Mouse (Mus musculus) brain, embryonic 18.5 days (tissue): ENCODE measurements around the gene Gm2056.
"Not testable (repeated sequence)": the region's sequence is repeated elsewhere in the genome, so short reads cannot be mapped to it uniquely, and the experiment has no call there.

Experiments used
- DNase-seq: peaks from one replicate; pipeline ENCODE4 v3.0.0-alpha.2; 2012; ENCODE audit warnings: low read depth, low spot score

Gene Gm2056

GRCm38 (mm10) chr12:88026704-88027103 lies at the start of gene Gm2056:
TSS of gene Gm2056 (plus strand) at chr12:88027004.
- DNase-seq: not testable (repeated sequence)

DNA sequence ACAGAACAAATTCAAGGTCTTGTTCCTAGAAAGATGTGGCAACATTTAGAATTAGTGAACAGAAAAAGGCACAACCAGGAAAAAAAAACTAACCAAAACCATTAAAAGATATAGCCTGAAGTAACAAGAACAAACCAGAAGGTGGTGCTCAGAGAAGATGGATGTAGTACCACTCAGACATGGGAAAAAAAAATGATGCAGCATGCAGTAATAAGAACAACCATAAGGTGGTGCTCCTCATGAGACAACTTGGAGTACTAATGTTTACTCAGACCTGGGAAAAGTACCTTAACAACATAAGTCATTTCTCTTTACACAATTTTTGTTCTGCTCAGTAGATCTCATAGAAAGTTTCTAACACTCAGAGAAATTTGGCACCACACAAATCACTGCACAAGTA lies 42.8 kb upstream of the Gm2056 start:
- not testable (repeated sequence) for DNase-seq

- not testable (repeated sequence) for DNase-seq
Measured at GRCm38 (mm10) chr12:88004118-88004517, 22.7 kb upstream of the Gm2056 start.

DNA sequence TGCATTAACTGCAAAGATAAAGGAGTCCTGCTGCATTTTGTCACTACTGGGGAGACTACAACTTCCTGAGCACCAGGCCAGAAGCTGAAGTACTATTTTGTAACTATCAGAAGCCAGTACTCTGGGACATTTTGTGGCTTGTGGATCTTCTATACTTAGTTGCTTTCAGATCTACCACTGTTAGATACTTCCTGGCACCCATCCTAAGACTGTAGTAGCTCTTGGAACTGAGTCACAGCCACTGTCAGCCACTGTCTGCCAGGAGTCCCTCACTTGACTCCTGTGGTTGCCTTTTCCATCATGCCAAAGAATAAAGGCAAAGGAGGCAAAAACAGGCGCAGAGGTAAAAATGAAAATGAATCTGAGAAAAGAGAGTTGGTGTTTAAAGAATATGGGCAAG lies 15.3 kb upstream of the Gm2056 start, which contains the start of gene Gm2075:
Gene Gm2075 (plus strand): TSS at position 301 of the 400 bp plus-strand sequence.
- DNase-seq: not testable (repeated sequence)

DNA sequence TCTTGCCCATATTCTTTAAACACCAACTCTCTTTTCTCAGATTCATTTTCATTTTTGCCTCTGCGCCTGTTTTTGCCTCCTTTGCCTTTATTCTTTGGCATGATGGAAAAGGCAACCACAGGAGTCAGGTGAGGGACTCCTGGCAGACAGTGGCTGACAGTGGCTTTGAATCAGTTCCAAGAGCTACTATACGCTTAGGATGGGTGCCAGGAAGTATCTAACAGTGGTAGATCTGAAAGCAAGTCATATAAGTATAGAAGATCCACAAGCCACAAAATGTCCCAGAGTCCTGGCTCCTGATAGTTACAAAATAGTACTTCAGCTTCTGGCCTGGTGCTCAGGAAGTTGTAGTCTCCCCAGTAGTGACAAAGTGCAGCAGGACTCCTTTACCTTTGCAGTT lies 8.1 kb upstream of the Gm2056 start, which contains the start of gene Gm6803:
Gene Gm6803 (minus strand): TSS at position 101 of the 400 bp plus-strand sequence.
- DNase-seq: not testable (repeated sequence)

DNA sequence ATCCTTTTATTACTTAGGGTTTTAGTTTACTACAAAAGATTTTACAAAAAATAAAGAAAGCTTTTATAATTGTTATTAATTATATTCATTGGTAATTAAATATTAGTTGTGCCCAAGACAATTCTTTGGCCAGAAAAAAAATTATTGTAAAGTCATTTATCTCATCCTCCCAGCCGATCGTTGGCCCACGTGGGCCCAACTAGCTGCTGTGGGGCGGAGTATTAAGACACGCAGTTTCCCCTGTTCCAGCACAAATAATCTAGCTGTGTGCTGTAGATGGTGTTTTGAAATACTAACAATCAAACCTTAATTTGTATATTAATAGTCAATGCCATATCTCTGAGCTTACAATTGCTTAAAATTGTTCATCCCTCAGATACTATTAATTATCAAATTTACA lies 5.4 kb downstream of the Gm2056 start:
- DNase-seq: not testable (repeated sequence)

GRCm38 (mm10) chr12:88039062-88039461 lies 12.3 kb downstream of the Gm2056 start:
- DNase-seq: not testable (repeated sequence)

DNA sequence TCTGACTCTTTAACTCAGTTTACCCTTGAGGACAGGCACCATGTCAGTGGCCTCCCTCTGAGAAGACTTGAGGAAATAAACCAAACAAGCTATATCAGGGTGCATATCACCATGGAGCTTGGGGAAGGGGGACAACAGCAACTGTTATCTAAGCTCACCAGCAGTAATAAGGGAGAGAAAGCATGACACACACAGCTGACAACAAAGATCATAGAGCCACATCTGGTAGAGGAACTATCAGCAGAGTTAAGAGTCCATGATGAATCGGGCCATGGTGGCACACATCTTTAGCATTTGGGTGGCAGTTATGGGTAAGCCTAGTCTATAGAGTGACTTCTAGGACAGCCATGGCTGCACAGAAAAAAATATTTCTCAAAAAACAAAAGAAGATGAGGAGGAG lies 12.9 kb downstream of the Gm2056 start:
- not testable (repeated sequence) for DNase-seq

- DNase-seq: not testable (repeated sequence)
Measured at GRCm38 (mm10) chr12:88045226-88045625, 18.4 kb downstream of the Gm2056 start.
